Mouse (Mus musculus) kidney, embryonic 16.5 days (tissue): ENCODE results near the gene Smo. TPM values are rescaled to one million over a fixed set of nuclear protein-coding genes. Genes with fewer than 3 reads are reported as not detected.

Source experiments
- polyA plus RNA-seq: library from polyadenylated mRNA; unstranded; fragments of >200 nt; fragmentation: Nextera tagmentation; extraction: Ambion mirVana; gene quantifications from 2 replicates; pipeline ENCODE4 v1.2.1, GENCODE M21; 2015

The Smo gene
- polyA plus RNA-seq, 1 experiment from 2014 or later = 42.9 TPM

Other genes starting within 250 kb of the Smo start
- 34.5 and 36.3 TPM in 2 replicates for gene Kcp, start 227.6 kb upstream of the Smo start, polyA plus RNA-seq
- 6.0 and 8.0 TPM in 2 replicates for gene Irf5, start 208.9 kb upstream of the Smo start, polyA plus RNA-seq
- gene Tnpo3, start 125.6 kb upstream of the Smo start, polyA plus RNA-seq = 101 and 106 TPM in 2 replicates
- gene Tspan33, start 41.3 kb upstream of the Smo start, polyA plus RNA-seq = 11.7 and 18.5 TPM in 2 replicates
- gene Ahcyl2, start 32.5 kb downstream of the Smo start, polyA plus RNA-seq = 18.3 and 20.8 TPM in 2 replicates
- gene Strip2, start 181.5 kb downstream of the Smo start, polyA plus RNA-seq = 1.5 and 1.7 TPM in 2 replicates